Mouse (Mus musculus): ENCODE measurements around the gene Dpysl4. TPM values are rescaled to one million over a fixed set of nuclear protein-coding genes. Genes with fewer than 3 reads are reported as not detected.

The Dpysl4 gene
- polyA plus RNA-seq, 1 experiment from 2014 or later = 10.2 TPM

GRCm38 (mm10) chr7:139107908-139108650 is 22.3 kb downstream of the Dpysl4 start:
- Histone ChIP-seq H3K9ac (no peak overlapping the region), H3K27me3 (ENCODE audit: insufficient read depth, low read length) (no peaks in the 10 kb centered on the region), H3K4me3 (ENCODE audit: low read depth, low read length) (no peak overlapping the region), H3K4me2 (no peak overlapping the region), H3K9me3 (ENCODE audit: low read depth, low read length) (no peaks in the 10 kb centered on the region), H3K36me3 (ENCODE audit: insufficient read depth) (no peaks in the 10 kb centered on the region), H3K4me1 (ENCODE audit: insufficient read depth) (no peaks in the 10 kb centered on the region), H3K27ac (ENCODE audit: low read depth) (no peak overlapping the region)
- DNase-seq (peak; percentile 64), ATAC-seq (ENCODE audit: insufficient read depth) (0 out of 2 replicates have a peak, but pooled peaks have one; percentile 14)
- 73% methylated on average over 9 of the region's 9 CpGs for WGBS
- TF ChIP-seq CTCF (IDR thresholded peaks at IDR 0.05; ENCODE audit: low read depth) = no peak

- ATAC-seq (ENCODE audit: insufficient read depth) = peak; percentile 74
- Histone ChIP-seq H3K4me1 (ENCODE audit: insufficient read depth) (no peaks in the 10 kb centered on the region), H3K27me3 (ENCODE audit: insufficient read depth, low read length) (no peaks in the 10 kb centered on the region), H3K27ac (ENCODE audit: low read depth) (no peak overlapping the region), H3K9ac (no peak overlapping the region), H3K4me2 (no peak overlapping the region), H3K36me3 (ENCODE audit: insufficient read depth) (no peaks in the 10 kb centered on the region), H3K9me3 (ENCODE audit: low read depth, low read length) (no peaks in the 10 kb centered on the region), H3K4me3 (ENCODE audit: low read depth, low read length) (no peak overlapping the region)
- WGBS = 40% methylated on average over 13 of the region's 13 CpGs
- peak; percentile 90 for DNase-seq
- TF ChIP-seq CTCF (IDR thresholded peaks at IDR 0.05; ENCODE audit: low read depth) = peak; percentile 91
Observed at GRCm38 (mm10) chr7:139119152-139119774, 33.5 kb downstream of the Dpysl4 start.

- no peaks in the 10 kb centered on the region for H3K9me3 ChIP-seq (ENCODE audit: low read depth, low read length)
- no peak overlapping the region for H3K4me3 ChIP-seq (ENCODE audit: low read depth, low read length)
- no peak overlapping the region for H3K9ac ChIP-seq
- H3K4me2 ChIP-seq = no peak overlapping the region
- H3K27ac ChIP-seq (ENCODE audit: low read depth) = no peak overlapping the region
- WGBS = 37% methylated on average over 2 of the region's 2 CpGs
- H3K4me1 ChIP-seq (ENCODE audit: insufficient read depth) = no peaks in the 10 kb centered on the region
- DNase-seq (no peak), ATAC-seq (ENCODE audit: insufficient read depth) (no peak)
- no peaks in the 10 kb centered on the region for H3K27me3 ChIP-seq (ENCODE audit: insufficient read depth, low read length)
- H3K36me3 ChIP-seq (ENCODE audit: insufficient read depth) = no peaks in the 10 kb centered on the region
- no peak for TF ChIP-seq CTCF (IDR thresholded peaks at IDR 0.05; ENCODE audit: low read depth)
Observed at GRCm38 (mm10) chr7:139119775-139120153, 34.0 kb downstream of the Dpysl4 start.

- DNase-seq = no peak
- no peak for TF ChIP-seq CTCF (IDR thresholded peaks at IDR 0.05; ENCODE audit: low read depth)
- Histone ChIP-seq H3K4me3 (ENCODE audit: low read depth, low read length) (no peak overlapping the region), H3K27me3 (ENCODE audit: insufficient read depth, low read length) (no peaks in the 10 kb centered on the region), H3K27ac (ENCODE audit: low read depth) (no peak overlapping the region), H3K4me1 (ENCODE audit: insufficient read depth) (no peaks in the 10 kb centered on the region), H3K9me3 (ENCODE audit: low read depth, low read length) (no peaks in the 10 kb centered on the region), H3K36me3 (ENCODE audit: insufficient read depth) (no peaks in the 10 kb centered on the region), H3K4me2 (no peak overlapping the region), H3K9ac (no peak overlapping the region)
- no peak for ATAC-seq (ENCODE audit: insufficient read depth)
- WGBS = 80% methylated on average over 4 of the region's 4 CpGs
Observed at GRCm38 (mm10) chr7:139125881-139126280, 40.1 kb downstream of the Dpysl4 start.

- DNase-seq (no peak), ATAC-seq (ENCODE audit: insufficient read depth) (no peak)
- Histone ChIP-seq H3K36me3 (ENCODE audit: insufficient read depth) (no peaks in the 10 kb centered on the region), H3K4me3 (ENCODE audit: low read depth, low read length) (no peak overlapping the region), H3K4me1 (ENCODE audit: insufficient read depth) (no peaks in the 10 kb centered on the region), H3K4me2 (no peak overlapping the region), H3K27ac (ENCODE audit: low read depth) (no peak overlapping the region), H3K27me3 (ENCODE audit: insufficient read depth, low read length) (no peaks in the 10 kb centered on the region), H3K9ac (no peak overlapping the region), H3K9me3 (ENCODE audit: low read depth, low read length) (no peaks in the 10 kb centered on the region)
- WGBS = 76% methylated on average over 7 of the region's 7 CpGs
- TF ChIP-seq CTCF (IDR thresholded peaks at IDR 0.05; ENCODE audit: low read depth) = no peak
Observed at GRCm38 (mm10) chr7:139126549-139126948, 40.7 kb downstream of the Dpysl4 start.

- WGBS = 65% methylated on average over 4 of the region's 4 CpGs
- H3K9ac ChIP-seq = no peak overlapping the region
- no peak overlapping the region for H3K4me2 ChIP-seq
- DNase-seq (no peak), ATAC-seq (ENCODE audit: insufficient read depth) (no peak)
- no peak overlapping the region for H3K27ac ChIP-seq (ENCODE audit: low read depth)
- TF ChIP-seq CTCF (IDR thresholded peaks at IDR 0.05; ENCODE audit: low read depth) = no peak
- no peaks in the 10 kb centered on the region for H3K4me1 ChIP-seq (ENCODE audit: insufficient read depth)
- no peaks in the 10 kb centered on the region for H3K27me3 ChIP-seq (ENCODE audit: insufficient read depth, low read length)
- no peaks in the 10 kb centered on the region for H3K36me3 ChIP-seq (ENCODE audit: insufficient read depth)
- no peaks in the 10 kb centered on the region for H3K9me3 ChIP-seq (ENCODE audit: low read depth, low read length)
- H3K4me3 ChIP-seq (ENCODE audit: low read depth, low read length) = no peak overlapping the region
Observed at GRCm38 (mm10) chr7:139128994-139129393, 43.2 kb downstream of the Dpysl4 start.

GRCm38 (mm10) chr7:139130361-139130760 is 44.6 kb downstream of the Dpysl4 start:
- ATAC-seq (ENCODE audit: insufficient read depth) (no peak), DNase-seq (no peak)
- WGBS = 50% methylated on average over 6 of the region's 6 CpGs
- Histone ChIP-seq H3K9me3 (ENCODE audit: low read depth, low read length) (no peaks in the 10 kb centered on the region), H3K27me3 (ENCODE audit: insufficient read depth, low read length) (no peaks in the 10 kb centered on the region), H3K9ac (no peak overlapping the region), H3K4me1 (ENCODE audit: insufficient read depth) (no peaks in the 10 kb centered on the region), H3K36me3 (ENCODE audit: insufficient read depth) (no peaks in the 10 kb centered on the region), H3K4me3 (ENCODE audit: low read depth, low read length) (no peak overlapping the region), H3K27ac (ENCODE audit: low read depth) (no peak overlapping the region), H3K4me2 (no peak overlapping the region)
- no peak for TF ChIP-seq CTCF (IDR thresholded peaks at IDR 0.05; ENCODE audit: low read depth)

Data from lung, embryonic 14.5 days (tissue).